Mouse (Mus musculus) lung, adult 2 months (tissue): Measurements from ENCODE around the gene Ing2.

ENCODE experiments used
- CTCF ChIP-seq: fragments of 200-500 bp; IDR thresholded peaks from 2 replicates; pipeline ENCODE4 v1.5.1; 2011; ENCODE audit warnings: mild to moderate bottlenecking, low read length, control low read depth; ENCODE audit not compliant: insufficient read depth
- POLR2A ChIP-seq: fragments of 200-500 bp; IDR thresholded peaks from 2 replicates; pipeline ENCODE4 v1.6.1; 2011; ENCODE audit warnings: low read depth, mild to moderate bottlenecking, control low read depth, low read length, borderline replicate concordance; ENCODE audit errors: extremely low read depth

DNA sequence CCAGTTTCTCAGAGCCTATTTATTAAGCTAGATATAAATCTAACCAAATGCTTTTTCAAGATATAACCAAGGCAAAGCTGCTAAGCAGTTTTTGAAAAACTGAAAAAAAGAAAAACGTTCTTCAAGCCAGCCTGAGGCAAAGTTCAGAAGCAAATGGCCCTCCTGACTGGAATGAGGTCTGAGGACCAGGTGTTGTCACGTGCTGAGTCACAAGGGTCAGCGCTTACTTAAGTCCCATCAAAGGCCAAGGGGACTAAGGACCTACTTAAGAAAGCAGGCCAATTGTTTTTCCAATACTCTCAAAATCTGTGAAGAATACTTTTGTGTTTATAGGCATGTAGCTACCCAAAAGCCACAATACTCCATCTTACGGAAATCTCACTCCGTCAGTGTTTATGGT is 12.2 kb downstream of the Ing2 start:
- TF ChIP-seq CTCF (no peak), POLR2A (peak; percentile 18; the same call in 1 of the 2 replicates)
